Mouse (Mus musculus) neural tube, embryonic 13.5 days (tissue): ENCODE results near the gene Dscaml1. TPM values are rescaled to one million over a fixed set of nuclear protein-coding genes. Genes with fewer than 3 reads are reported as not detected.
A peak's percentile ranks its signal among the peaks of the same experiment; 100 is the strongest.

Source experiments
- ATAC-seq: fragments of 200-750 bp; cut with Nextera tagmentation; 2 replicates; pipeline ENCODE4 v1.8.0; 2017; ENCODE audit warnings: low read depth, mild to moderate bottlenecking, moderate TSS enrichment, moderate library complexity
- H3K27ac ChIP-seq: fragments of 300-500 bp; sonication (generic); replicated peaks from 2 replicates; pipeline ENCODE4 v1.5.1; 2015; ENCODE audit warnings: moderate library complexity, mild to moderate bottlenecking, inconsistent platforms
- H3K27me3 ChIP-seq: fragments of 300-500 bp; sonication (generic); 2 replicates; pipeline ENCODE4 v1.6.1; 2015; ENCODE audit warnings: mild to moderate bottlenecking, inconsistent platforms
- H3K36me3 ChIP-seq: fragments of 300-500 bp; sonication (generic); 2 replicates; pipeline ENCODE4 v1.6.1; 2015; ENCODE audit warnings: mild to moderate bottlenecking, inconsistent platforms
- H3K4me1 ChIP-seq: fragments of 300-500 bp; sonication (generic); replicated peaks from 2 replicates; pipeline ENCODE4 v1.6.1; 2015; ENCODE audit warnings: inconsistent platforms
- H3K4me2 ChIP-seq: fragments of 300-500 bp; sonication (generic); 2 replicates; pipeline ENCODE4 v1.6.1; 2015; ENCODE audit warnings: inconsistent platforms, mild to moderate bottlenecking, moderate library complexity
- H3K4me3 ChIP-seq: fragments of 300-500 bp; sonication (generic); 2 replicates; pipeline ENCODE4 v1.5.1; 2015; ENCODE audit warnings: mild to moderate bottlenecking, inconsistent platforms
- H3K9ac ChIP-seq: fragments of 300-500 bp; sonication (generic); 2 replicates; pipeline ENCODE4 v1.6.1; 2015; ENCODE audit warnings: moderate library complexity, mild to moderate bottlenecking, inconsistent platforms
- H3K9me3 ChIP-seq: fragments of 300-500 bp; sonication (generic); 2 replicates; pipeline ENCODE4 v1.6.1; 2016; ENCODE audit warnings: inconsistent platforms
- WGBS: fragments of 180-500 bp; shearing (Covaris S2); methylation state at CpG from one replicate; pipeline ENCODE4 v1.1.7; 2015; 5-methylcytosine and 5-hydroxymethylcytosine counted together
- polyA plus RNA-seq: library from polyadenylated mRNA; unstranded; fragments of >200 nt; fragmentation: Nextera tagmentation; extraction: Ambion mirVana; gene quantifications from 2 replicates; pipeline ENCODE4 v1.2.1, GENCODE M21; 2015

Dscaml1 gene
- polyA plus RNA-seq, 1 experiment from 2014 or later: 12.5 TPM

DNA sequence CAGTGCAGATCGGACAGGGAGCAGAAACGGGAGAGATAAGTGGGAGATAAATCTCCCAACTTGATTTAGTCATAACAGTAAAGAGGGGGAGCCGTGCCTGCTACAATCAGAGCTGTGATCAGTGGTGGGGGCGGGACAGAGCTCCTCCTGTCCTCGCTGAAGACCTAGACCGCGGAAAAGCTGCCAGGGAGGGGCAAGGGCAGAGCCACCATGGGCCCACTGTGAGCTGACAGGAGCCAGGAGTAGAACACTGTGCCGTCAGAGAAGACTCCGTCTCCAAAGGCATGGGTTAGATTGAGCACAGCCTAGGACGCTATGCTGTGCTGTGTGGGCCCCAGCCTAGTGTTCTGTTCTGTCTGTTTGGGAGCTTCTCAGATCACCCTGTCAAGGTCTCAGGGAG, 72.8 kb downstream of the Dscaml1 start:
- H3K27me3 ChIP-seq: no peaks in the 10 kb centered on the region
- peak overlapping the region; percentile 52 for H3K27ac ChIP-seq
- H3K9me3 ChIP-seq: no peaks in the 10 kb centered on the region
- H3K4me2 ChIP-seq: no peak overlapping the region
- H3K4me1 ChIP-seq: peaks cover 38% of the 10 kb centered on the region
- H3K4me3 ChIP-seq: no peak overlapping the region
- peak; percentile 50 for ATAC-seq
- no peak overlapping the region for H3K9ac ChIP-seq
- no peaks in the 10 kb centered on the region for H3K36me3 ChIP-seq
- WGBS: 52% methylated on average over 10 of the region's 10 CpGs

DNA sequence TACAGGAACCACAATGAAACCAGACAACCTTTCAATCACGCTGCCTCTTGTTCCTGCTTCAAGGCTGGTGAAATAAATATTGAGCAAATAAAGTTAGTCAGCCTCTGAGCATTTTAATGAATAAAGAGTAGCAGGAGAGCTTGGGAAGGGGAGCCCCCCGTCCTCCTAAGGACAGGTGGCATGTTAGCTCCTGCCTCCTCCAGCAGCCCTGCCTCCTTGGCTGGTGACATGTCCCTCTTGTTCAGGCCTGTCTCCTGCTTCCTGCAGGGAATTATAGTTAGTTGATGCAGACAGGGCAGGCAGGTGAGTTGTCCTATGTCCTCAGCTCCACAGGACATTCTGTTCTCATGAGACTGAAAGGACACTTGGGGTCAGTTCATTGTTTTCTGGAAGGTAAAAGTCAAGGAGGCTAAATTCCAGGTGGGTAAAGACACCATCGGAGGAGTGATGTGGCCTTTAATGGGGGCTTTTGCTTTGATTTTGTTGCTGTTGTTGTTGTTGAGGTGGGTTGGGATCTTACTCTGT, 73.7 kb downstream of the Dscaml1 start:
- no peak overlapping the region for H3K4me2 ChIP-seq
- no peaks in the 10 kb centered on the region for H3K36me3 ChIP-seq
- H3K9ac ChIP-seq: no peak overlapping the region
- H3K27me3 ChIP-seq: no peaks in the 10 kb centered on the region
- no peaks in the 10 kb centered on the region for H3K9me3 ChIP-seq
- H3K4me1 ChIP-seq: peaks cover 47% of the 10 kb centered on the region
- ATAC-seq: no peak
- no peak overlapping the region for H3K27ac ChIP-seq
- no peak overlapping the region for H3K4me3 ChIP-seq
- WGBS: 77% methylated on average over 3 of the region's 3 CpGs

DNA sequence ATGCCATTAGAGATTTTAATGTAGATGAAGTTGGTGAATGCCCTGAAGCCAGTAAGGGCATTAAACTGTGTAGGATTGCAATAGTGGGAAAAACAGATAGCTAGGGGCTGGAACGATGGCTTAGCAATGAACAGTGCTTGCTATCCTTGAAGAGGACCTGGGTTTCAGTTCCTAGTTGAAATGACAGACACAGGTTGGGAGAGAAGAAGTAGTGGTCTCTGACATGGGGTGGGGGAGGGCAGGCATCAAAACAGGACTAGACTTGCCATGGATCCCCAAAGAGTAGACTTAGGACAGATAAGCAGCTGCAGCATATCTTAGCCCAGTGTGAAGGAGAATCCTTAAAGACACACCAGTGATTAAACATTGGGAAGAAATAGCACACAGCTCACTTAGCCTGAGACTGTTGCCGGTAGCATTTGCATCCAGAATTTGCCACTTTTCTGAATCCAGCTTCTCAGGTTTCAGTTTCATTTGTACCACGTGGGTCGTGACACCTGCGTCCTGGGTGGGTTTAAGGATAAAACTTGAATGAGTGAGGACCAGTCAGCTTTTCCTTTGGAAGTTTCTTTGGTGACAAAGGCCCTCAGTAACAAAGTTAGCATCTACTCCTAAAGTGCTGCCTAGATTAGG, 75.0 kb downstream of the Dscaml1 start:
- Histone ChIP-seq H3K27me3 (no peaks in the 10 kb centered on the region), H3K4me3 (no peak overlapping the region), H3K4me2 (no peak overlapping the region), H3K36me3 (no peaks in the 10 kb centered on the region), H3K27ac (no peak overlapping the region), H3K9me3 (no peaks in the 10 kb centered on the region), H3K9ac (no peak overlapping the region), H3K4me1 (peaks cover 55% of the 10 kb centered on the region)
- ATAC-seq: no peak
- 72% methylated on average over 5 of the region's 5 CpGs for WGBS

DNA sequence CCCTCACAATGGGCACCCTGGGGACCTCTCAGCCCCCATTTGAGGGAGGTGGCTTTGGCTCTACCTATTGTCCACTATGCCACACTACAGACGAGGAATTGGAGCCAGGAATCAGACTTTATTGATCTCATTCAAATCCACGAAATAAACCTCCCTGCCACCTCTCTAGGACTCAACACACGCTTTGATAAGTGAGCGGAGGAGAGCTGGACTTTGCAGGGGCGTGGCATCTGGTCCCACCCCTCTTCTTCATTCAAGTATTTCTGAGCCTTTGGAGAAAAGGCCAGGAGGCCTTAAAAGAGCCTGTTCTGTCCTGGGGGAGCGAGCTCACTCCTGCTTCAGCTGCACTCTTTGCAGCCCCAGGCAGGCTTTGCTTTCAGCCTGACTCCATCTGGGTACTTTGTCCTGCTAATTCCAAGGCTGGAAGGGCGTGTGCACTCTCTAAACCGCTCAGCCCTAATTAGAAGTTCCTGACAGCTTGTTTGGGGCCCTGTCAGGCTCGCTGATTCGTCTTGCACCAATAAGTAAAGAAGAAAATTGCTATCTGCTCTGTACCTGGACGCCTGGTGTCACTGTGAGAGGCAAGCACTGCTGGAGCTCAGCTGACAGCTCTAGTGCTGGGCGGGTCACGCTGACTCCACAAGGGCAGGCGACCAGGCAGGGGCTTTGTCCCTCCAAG, 75.7 kb downstream of the Dscaml1 start:
- no peak overlapping the region for H3K27ac ChIP-seq
- H3K4me2 ChIP-seq: no peak overlapping the region
- H3K27me3 ChIP-seq: no peaks in the 10 kb centered on the region
- peak overlapping the region; percentile 31; the same call in 1 of the 2 replicates for H3K9ac ChIP-seq
- H3K36me3 ChIP-seq: no peaks in the 10 kb centered on the region
- 14% methylated on average over 14 of the region's 14 CpGs for WGBS
- H3K4me1 ChIP-seq: peaks cover 58% of the 10 kb centered on the region
- no peak for ATAC-seq
- no peaks in the 10 kb centered on the region for H3K9me3 ChIP-seq
- H3K4me3 ChIP-seq: no peak overlapping the region

- WGBS: 51% methylated on average over 5 of the region's 5 CpGs
- H3K4me2 ChIP-seq: no peak overlapping the region
- no peak overlapping the region for H3K9ac ChIP-seq
- peak overlapping the region; percentile 68 for H3K27ac ChIP-seq
- no peak for ATAC-seq
- H3K9me3 ChIP-seq: no peaks in the 10 kb centered on the region
- H3K4me3 ChIP-seq: no peak overlapping the region
- no peaks in the 10 kb centered on the region for H3K36me3 ChIP-seq
- peaks cover 65% of the 10 kb centered on the region for H3K4me1 ChIP-seq
- H3K27me3 ChIP-seq: no peaks in the 10 kb centered on the region
These were observed 78.5 kb downstream of the Dscaml1 start for GRCm38 (mm10) chr9:45504977-45505376.

GRCm38 (mm10) chr9:45505487-45505939, 79.1 kb downstream of the Dscaml1 start:
- no peaks in the 10 kb centered on the region for H3K36me3 ChIP-seq
- peak; percentile 53; the same call in 1 of the 2 replicates for ATAC-seq
- no peaks in the 10 kb centered on the region for H3K9me3 ChIP-seq
- peak overlapping the region; percentile 68; the same call in 1 of the 2 replicates for H3K27ac ChIP-seq
- H3K4me2 ChIP-seq: no peak overlapping the region
- no peak overlapping the region for H3K9ac ChIP-seq
- no peaks in the 10 kb centered on the region for H3K27me3 ChIP-seq
- H3K4me3 ChIP-seq: no peak overlapping the region
- WGBS: 55% methylated on average over 4 of the region's 4 CpGs
- peaks cover 68% of the 10 kb centered on the region for H3K4me1 ChIP-seq

- H3K4me1 ChIP-seq: peaks cover 57% of the 10 kb centered on the region
- no peaks in the 10 kb centered on the region for H3K9me3 ChIP-seq
- 30% methylated on average over 9 of the region's 9 CpGs for WGBS
- no peaks in the 10 kb centered on the region for H3K27me3 ChIP-seq
- H3K4me3 ChIP-seq: no peak overlapping the region
- ATAC-seq: no peak
- H3K4me2 ChIP-seq: no peak overlapping the region
- no peaks in the 10 kb centered on the region for H3K36me3 ChIP-seq
- peak overlapping the region; percentile 46 for H3K27ac ChIP-seq
- no peak overlapping the region for H3K9ac ChIP-seq
These were observed 81.1 kb downstream of the Dscaml1 start for GRCm38 (mm10) chr9:45507482-45507881.

DNA sequence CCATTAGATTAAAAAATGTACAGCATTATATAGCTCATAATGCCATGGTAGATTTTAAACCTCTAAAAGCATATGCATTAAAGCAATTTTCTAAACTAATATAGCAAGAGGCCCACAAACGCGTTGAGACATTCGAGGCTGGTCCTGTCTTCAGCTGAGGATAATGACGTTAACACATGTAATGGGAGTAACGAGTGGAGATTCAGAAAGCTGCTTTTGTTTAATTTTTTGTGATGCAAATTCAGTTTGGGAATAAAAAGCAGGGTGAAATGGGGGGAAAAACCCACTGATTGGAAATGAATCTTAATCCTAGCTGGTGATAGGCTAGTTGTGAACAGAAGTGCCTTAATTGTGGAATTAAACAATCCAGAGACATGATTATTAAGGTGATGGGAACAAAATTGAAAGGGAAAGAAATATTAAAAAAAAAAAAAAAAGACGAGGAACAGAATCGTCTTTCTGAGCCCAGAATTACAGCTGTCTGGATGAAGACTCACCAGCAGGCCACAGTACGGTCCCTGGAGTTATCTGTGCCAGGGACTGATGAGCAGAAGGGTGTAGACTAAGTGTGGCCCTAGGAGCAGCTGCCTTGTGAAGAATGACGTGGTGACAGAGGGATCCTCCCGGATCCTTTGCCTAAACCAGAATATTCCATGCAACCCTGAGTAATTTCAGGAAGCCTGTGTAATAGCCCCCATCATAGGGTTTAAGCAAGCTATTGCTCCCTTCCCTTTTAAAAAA, 84.5 kb downstream of the Dscaml1 start:
- Histone ChIP-seq H3K4me1 (peaks cover 51% of the 10 kb centered on the region), H3K4me2 (no peak overlapping the region), H3K9me3 (no peaks in the 10 kb centered on the region), H3K27me3 (no peaks in the 10 kb centered on the region), H3K27ac (0 out of 2 replicates have a peak overlapping the region, but pooled peaks have one; percentile 6), H3K36me3 (no peaks in the 10 kb centered on the region), H3K4me3 (no peak overlapping the region), H3K9ac (no peak overlapping the region)
- ATAC-seq: no peak
- WGBS: 53% methylated on average over 10 of the region's 10 CpGs

DNA sequence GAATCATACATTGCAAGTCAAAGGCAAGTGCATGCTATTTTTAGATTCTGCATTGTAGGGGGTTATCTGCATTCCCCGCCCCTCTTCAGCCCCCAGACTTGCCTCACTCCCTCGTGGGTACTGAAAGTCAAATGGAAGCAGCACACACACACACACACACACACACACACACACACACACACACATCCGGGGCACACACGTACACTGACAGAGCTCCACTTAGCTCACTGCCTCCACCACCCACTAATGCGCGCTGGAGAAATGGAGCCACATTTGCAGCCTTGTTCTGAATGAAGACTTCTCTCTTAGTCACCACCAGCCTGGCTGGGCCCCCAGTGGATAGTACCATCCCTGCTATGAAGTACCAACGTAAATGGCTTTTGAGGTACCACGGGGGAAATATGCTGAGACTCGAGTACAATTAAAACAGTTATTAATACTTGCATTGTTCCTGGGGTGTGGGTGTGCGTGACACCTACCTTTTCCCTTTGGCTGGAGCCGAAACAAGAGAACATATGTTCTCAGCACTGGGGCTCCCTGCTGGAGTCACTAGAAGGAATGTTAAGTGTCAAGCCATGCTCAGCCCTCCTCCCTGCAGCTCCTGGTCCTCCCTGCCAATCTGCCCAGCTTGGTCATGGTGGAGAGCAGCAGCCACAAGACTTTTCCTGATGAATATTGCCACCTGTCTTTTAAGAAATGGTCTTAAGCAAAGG, 91.7 kb downstream of the Dscaml1 start:
- ATAC-seq: no peak
- 66% methylated on average over 11 of the region's 11 CpGs for WGBS
- H3K36me3 ChIP-seq: no peaks in the 10 kb centered on the region

GRCm38 (mm10) chr9:45519841-45520240, 93.4 kb downstream of the Dscaml1 start:
- Histone ChIP-seq H3K9ac (no peak overlapping the region), H3K36me3 (no peaks in the 10 kb centered on the region), H3K4me1 (peaks cover 9% of the 10 kb centered on the region; the same call in 1 of the 2 replicates), H3K9me3 (no peaks in the 10 kb centered on the region), H3K4me3 (no peak overlapping the region), H3K27me3 (no peaks in the 10 kb centered on the region; the same call in 1 of the 2 replicates), H3K4me2 (no peak overlapping the region), H3K27ac (no peak overlapping the region)
- WGBS: 64% methylated on average over 6 of the region's 6 CpGs
- no peak for ATAC-seq

More for the DNA sequence above, 91.7 kb downstream of the Dscaml1 start:
- peaks cover 23% of the 10 kb centered on the region; the same call in 1 of the 2 replicates for H3K4me1 ChIP-seq
- H3K27ac ChIP-seq: no peak overlapping the region
- no peak overlapping the region for H3K4me2 ChIP-seq
- H3K9ac ChIP-seq: no peak overlapping the region
- no peaks in the 10 kb centered on the region; the same call in 1 of the 2 replicates for H3K27me3 ChIP-seq
- no peaks in the 10 kb centered on the region for H3K9me3 ChIP-seq
- H3K4me3 ChIP-seq: no peak overlapping the region

GRCm38 (mm10) chr9:45522866-45523265, 96.4 kb downstream of the Dscaml1 start:
- Histone ChIP-seq H3K4me3 (no peak overlapping the region), H3K27ac (no peak overlapping the region), H3K4me1 (peaks cover 6% of the 10 kb centered on the region; the same call in 1 of the 2 replicates), H3K36me3 (no peaks in the 10 kb centered on the region), H3K27me3 (no peaks in the 10 kb centered on the region; the same call in 1 of the 2 replicates), H3K4me2 (no peak overlapping the region), H3K9me3 (no peaks in the 10 kb centered on the region), H3K9ac (no peak overlapping the region)
- 79% methylated on average over 3 of the region's 3 CpGs for WGBS
- ATAC-seq: no peak
